Mouse (Mus musculus): ENCODE measurements around the gene Apoc4. TPM values are rescaled to one million over a fixed set of nuclear protein-coding genes. Genes with fewer than 3 reads are reported as not detected.
A peak's percentile ranks its signal among the peaks of the same experiment; 100 is the strongest.

The Apoc4 gene
- polyA plus RNA-seq, 1 experiment from 2014 or later, result 0.37 TPM

GRCm38 (mm10) chr7:19673083-19673699 is 8.1 kb downstream of the Apoc4 start:
- no peaks in the 10 kb centered on the region for H3K27me3 ChIP-seq (ENCODE audit: control insufficient read depth, insufficient read depth, low read length)
- peaks cover 5% of the 10 kb centered on the region for H3K4me1 ChIP-seq (ENCODE audit: control insufficient read depth, insufficient read depth, low read length)
- no peak overlapping the region for H3K4me3 ChIP-seq (ENCODE audit: low read length)
- no peak overlapping the region for H3K9ac ChIP-seq (ENCODE audit: low read length)
- WGBS, result 53% methylated on average over 14 of the region's 14 CpGs
- H3K4me2 ChIP-seq (ENCODE audit: low read depth, low read length), result no peak overlapping the region
- no peaks in the 10 kb centered on the region for H3K9me3 ChIP-seq (replicated peaks; ENCODE audit: control insufficient read depth, low read length)
- H3K36me3 ChIP-seq (ENCODE audit: control insufficient read depth, insufficient read depth), result no peaks in the 10 kb centered on the region
- no peak for ATAC-seq (replicated peaks; ENCODE audit: extremely low read depth, insufficient read depth, low FRiP score)
- no peak overlapping the region for H3K27ac ChIP-seq (ENCODE audit: low read length)

DNA sequence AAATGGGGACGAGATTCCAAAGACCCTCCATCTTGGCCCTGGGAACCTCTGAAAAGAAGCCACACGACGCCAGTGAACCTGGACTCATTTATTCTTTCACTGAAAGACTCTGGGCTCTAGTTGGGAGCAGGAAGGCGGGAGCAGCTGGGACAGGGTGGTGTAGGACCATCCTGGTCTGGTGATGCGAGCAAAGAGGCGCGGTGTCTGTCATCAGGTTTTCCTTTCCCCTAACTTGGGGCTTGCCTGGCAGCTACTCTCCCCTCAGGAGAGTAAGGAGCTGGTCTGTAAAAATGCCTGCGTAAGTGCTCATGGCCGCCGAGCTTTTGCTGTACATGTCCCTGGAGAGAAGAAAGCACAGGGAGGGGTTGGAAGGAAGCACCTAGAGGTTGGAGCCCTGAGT is 9.8 kb downstream of the Apoc4 start:
- ATAC-seq (replicated peaks; ENCODE audit: extremely low read depth, insufficient read depth, low FRiP score), result no peak
- no peaks in the 10 kb centered on the region for H3K9me3 ChIP-seq (replicated peaks; ENCODE audit: control insufficient read depth, low read length)
- H3K4me2 ChIP-seq (ENCODE audit: low read depth, low read length), result no peak overlapping the region
- H3K4me3 ChIP-seq (ENCODE audit: low read length), result no peak overlapping the region
- no peak overlapping the region for H3K27ac ChIP-seq (ENCODE audit: low read length)
- H3K4me1 ChIP-seq (ENCODE audit: control insufficient read depth, insufficient read depth, low read length), result peaks cover 5% of the 10 kb centered on the region
- no peaks in the 10 kb centered on the region for H3K36me3 ChIP-seq (ENCODE audit: control insufficient read depth, insufficient read depth)
- 66% methylated on average over 10 of the region's 10 CpGs for WGBS
- H3K27me3 ChIP-seq (ENCODE audit: control insufficient read depth, insufficient read depth, low read length), result no peaks in the 10 kb centered on the region
- H3K9ac ChIP-seq (ENCODE audit: low read length), result no peak overlapping the region

- WGBS, result 7% methylated on average over 10 of the region's 10 CpGs
- ATAC-seq (replicated peaks; ENCODE audit: extremely low read depth, insufficient read depth, low FRiP score), result peak; percentile 72
- Histone ChIP-seq H3K9me3 (replicated peaks; ENCODE audit: control insufficient read depth, low read length) (no peaks in the 10 kb centered on the region), H3K4me1 (ENCODE audit: control insufficient read depth, insufficient read depth, low read length) (peaks cover 10% of the 10 kb centered on the region), H3K9ac (ENCODE audit: low read length) (peak overlapping the region; percentile 44), H3K27ac (ENCODE audit: low read length) (peak overlapping the region; percentile 58; the same call in 1 of the 2 replicates), H3K27me3 (ENCODE audit: control insufficient read depth, insufficient read depth, low read length) (no peaks in the 10 kb centered on the region), H3K4me3 (ENCODE audit: low read length) (no peak overlapping the region), H3K36me3 (ENCODE audit: control insufficient read depth, insufficient read depth) (no peaks in the 10 kb centered on the region), H3K4me2 (ENCODE audit: low read depth, low read length) (peak overlapping the region; percentile 31; the same call in 1 of the 2 replicates)
These were observed 12.1 kb downstream of the Apoc4 start for GRCm38 (mm10) chr7:19668947-19669721.

- H3K36me3 ChIP-seq (ENCODE audit: control insufficient read depth, insufficient read depth), result no peaks in the 10 kb centered on the region
- H3K9ac ChIP-seq (ENCODE audit: low read length), result no peak overlapping the region
- no peaks in the 10 kb centered on the region for H3K27me3 ChIP-seq (ENCODE audit: control insufficient read depth, insufficient read depth, low read length)
- H3K4me3 ChIP-seq (ENCODE audit: low read length), result no peak overlapping the region
- 63% methylated on average over 2 of the region's 2 CpGs for WGBS
- H3K9me3 ChIP-seq (replicated peaks; ENCODE audit: control insufficient read depth, low read length), result no peaks in the 10 kb centered on the region
- ATAC-seq (replicated peaks; ENCODE audit: extremely low read depth, insufficient read depth, low FRiP score), result no peak
- H3K27ac ChIP-seq (ENCODE audit: low read length), result no peak overlapping the region
- H3K4me2 ChIP-seq (ENCODE audit: low read depth, low read length), result no peak overlapping the region
- H3K4me1 ChIP-seq (ENCODE audit: control insufficient read depth, insufficient read depth, low read length), result peaks cover 24% of the 10 kb centered on the region
These were observed 13.8 kb downstream of the Apoc4 start for GRCm38 (mm10) chr7:19667434-19667833.

DNA sequence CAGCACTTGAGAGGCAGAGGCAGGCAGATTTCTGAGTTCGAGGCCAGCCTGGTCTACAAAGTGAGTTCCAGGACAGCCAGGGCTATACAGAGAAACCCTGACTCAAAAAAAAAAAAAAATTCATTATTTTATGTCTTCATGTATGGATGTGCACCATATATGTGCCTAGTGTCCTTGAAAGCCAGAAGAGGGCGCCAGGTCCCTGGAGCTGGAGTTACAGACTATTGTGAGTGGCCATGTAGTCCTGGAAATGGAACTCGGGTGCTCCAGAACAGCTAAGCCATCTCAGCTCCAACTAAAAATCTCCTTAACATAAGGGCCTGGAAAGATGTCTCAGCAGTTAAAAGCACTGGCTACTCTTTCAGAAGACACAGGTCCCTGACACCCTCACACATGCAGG is 14.5 kb downstream of the Apoc4 start:
- Histone ChIP-seq H3K27me3 (ENCODE audit: control insufficient read depth, insufficient read depth, low read length) (no peaks in the 10 kb centered on the region), H3K27ac (ENCODE audit: low read length) (no peak overlapping the region), H3K36me3 (ENCODE audit: control insufficient read depth, insufficient read depth) (no peaks in the 10 kb centered on the region), H3K4me2 (ENCODE audit: low read depth, low read length) (no peak overlapping the region), H3K9me3 (replicated peaks; ENCODE audit: control insufficient read depth, low read length) (no peaks in the 10 kb centered on the region), H3K4me1 (ENCODE audit: control insufficient read depth, insufficient read depth, low read length) (peaks cover 26% of the 10 kb centered on the region), H3K4me3 (ENCODE audit: low read length) (no peak overlapping the region), H3K9ac (ENCODE audit: low read length) (no peak overlapping the region)
- 52% methylated on average over 3 of the region's 3 CpGs for WGBS
- no peak for ATAC-seq (replicated peaks; ENCODE audit: extremely low read depth, insufficient read depth, low FRiP score)

DNA sequence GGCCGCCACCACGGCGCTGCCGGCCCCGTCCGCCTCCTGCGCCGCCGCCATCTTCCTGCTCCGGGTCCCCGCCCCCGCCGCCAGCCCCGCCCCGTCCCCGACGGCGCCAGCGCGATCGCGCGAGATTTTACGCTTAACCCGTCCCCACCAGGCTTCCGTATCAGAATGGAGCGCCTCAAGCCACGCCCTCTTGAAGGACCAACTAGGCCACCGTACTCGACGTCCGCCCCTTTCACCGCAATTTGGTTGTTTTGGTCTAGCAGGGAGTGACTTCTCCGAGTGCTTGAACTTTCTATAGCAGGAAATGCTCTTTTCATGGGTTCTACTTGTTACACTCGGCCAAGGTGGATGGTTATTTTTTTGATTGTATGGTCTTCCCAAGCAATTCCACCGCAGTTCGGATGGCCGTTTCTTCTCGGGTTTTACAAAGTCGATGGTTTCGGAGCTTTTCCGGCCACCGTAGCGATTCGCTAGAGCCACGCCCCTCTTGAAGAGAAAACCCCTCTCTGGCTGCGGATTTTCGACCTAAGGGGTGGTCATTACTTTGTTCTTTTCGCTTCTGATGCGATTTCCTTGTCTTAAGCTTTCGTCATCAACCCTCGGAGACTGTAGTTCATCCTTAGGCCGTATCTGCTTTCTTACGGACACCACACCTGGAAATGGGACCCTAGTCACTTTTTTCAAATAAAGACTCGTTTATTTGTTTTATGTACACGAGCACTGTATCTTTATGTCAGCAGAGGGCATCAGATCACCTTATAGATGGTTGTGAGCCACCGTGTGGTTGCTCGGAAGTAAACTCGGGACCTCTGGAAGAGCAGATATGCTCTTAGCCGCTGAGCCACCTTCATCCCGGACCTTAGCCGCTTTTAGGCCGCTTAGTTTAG is 16.1 kb downstream of the Apoc4 start, which contains the start of gene Clptm1:
Clptm1 (minus strand) TSS at position 79 of the 887 bp plus-strand sequence.
- peak within 1 kb of the TSS; percentile 98 for H3K9ac ChIP-seq (ENCODE audit: low read length)
- ATAC-seq (replicated peaks; ENCODE audit: extremely low read depth, insufficient read depth, low FRiP score), result peak; percentile 84
- H3K4me3 ChIP-seq (ENCODE audit: low read length), result peak within 1 kb of the TSS; percentile 98
- peaks cover 26% of the 10 kb centered on the region for H3K4me1 ChIP-seq (ENCODE audit: control insufficient read depth, insufficient read depth, low read length)
- H3K27me3 ChIP-seq (ENCODE audit: control insufficient read depth, insufficient read depth, low read length), result no peaks in the 10 kb centered on the region
- H3K36me3 ChIP-seq (ENCODE audit: control insufficient read depth, insufficient read depth), result no peaks in the 10 kb centered on the region
- H3K27ac ChIP-seq (ENCODE audit: low read length), result peak within 1 kb of the TSS; percentile 87
- H3K4me2 ChIP-seq (ENCODE audit: low read depth, low read length), result peak within 1 kb of the TSS; percentile 96
- WGBS, result under 1% methylated on average over 63 of the region's 63 CpGs
- H3K9me3 ChIP-seq (replicated peaks; ENCODE audit: control insufficient read depth, low read length), result no peaks in the 10 kb centered on the region

- H3K9me3 ChIP-seq (replicated peaks; ENCODE audit: control insufficient read depth, low read length), result no peaks in the 10 kb centered on the region
- H3K4me2 ChIP-seq (ENCODE audit: low read depth, low read length), result peak overlapping the region; percentile 96
- peak overlapping the region; percentile 98 for H3K9ac ChIP-seq (ENCODE audit: low read length)
- ATAC-seq (replicated peaks; ENCODE audit: extremely low read depth, insufficient read depth, low FRiP score), result peak; percentile 26
- peak overlapping the region; percentile 98 for H3K4me3 ChIP-seq (ENCODE audit: low read length)
- under 1% methylated on average over 37 of the region's 37 CpGs for WGBS
- peaks cover 26% of the 10 kb centered on the region for H3K4me1 ChIP-seq (ENCODE audit: control insufficient read depth, insufficient read depth, low read length)
- no peaks in the 10 kb centered on the region for H3K27me3 ChIP-seq (ENCODE audit: control insufficient read depth, insufficient read depth, low read length)
- no peaks in the 10 kb centered on the region for H3K36me3 ChIP-seq (ENCODE audit: control insufficient read depth, insufficient read depth)
- peak overlapping the region; percentile 65 for H3K27ac ChIP-seq (ENCODE audit: low read length)
These were observed 16.8 kb downstream of the Apoc4 start for GRCm38 (mm10) chr7:19664455-19664954.

DNA sequence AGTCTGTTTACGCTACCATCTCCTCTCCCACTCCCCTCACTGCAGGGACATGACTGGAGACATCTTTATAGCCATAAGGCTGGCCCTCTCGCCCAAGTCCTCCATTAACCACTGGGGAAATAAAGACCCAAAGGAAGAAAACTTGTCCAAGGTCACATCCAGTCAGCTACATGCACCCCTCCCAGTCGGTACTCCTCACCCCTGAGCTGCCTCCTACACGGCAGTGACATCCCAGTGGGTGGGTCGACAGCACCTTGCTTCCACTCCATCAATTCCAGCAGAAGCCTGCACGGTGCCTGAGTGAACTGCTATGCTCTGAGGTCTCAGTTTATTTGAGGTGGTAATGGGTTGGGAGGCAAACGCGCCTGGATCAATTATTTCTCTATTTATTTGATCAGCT is 17.3 kb downstream of the Apoc4 start:
- H3K36me3 ChIP-seq (ENCODE audit: control insufficient read depth, insufficient read depth), result no peaks in the 10 kb centered on the region
- H3K4me2 ChIP-seq (ENCODE audit: low read depth, low read length), result peak overlapping the region; percentile 96
- H3K9ac ChIP-seq (ENCODE audit: low read length), result peak overlapping the region; percentile 98
- H3K9me3 ChIP-seq (replicated peaks; ENCODE audit: control insufficient read depth, low read length), result no peaks in the 10 kb centered on the region
- no peak overlapping the region for H3K27ac ChIP-seq (ENCODE audit: low read length)
- no peaks in the 10 kb centered on the region for H3K27me3 ChIP-seq (ENCODE audit: control insufficient read depth, insufficient read depth, low read length)
- WGBS, result 10% methylated on average over 8 of the region's 8 CpGs
- ATAC-seq (replicated peaks; ENCODE audit: extremely low read depth, insufficient read depth, low FRiP score), result no peak
- H3K4me3 ChIP-seq (ENCODE audit: low read length), result peak overlapping the region; percentile 98
- H3K4me1 ChIP-seq (ENCODE audit: control insufficient read depth, insufficient read depth, low read length), result peaks cover 21% of the 10 kb centered on the region
